Mouse (Mus musculus) G1E (cell line): ENCODE measurements around the gene 2210407C18Rik. TPM values are rescaled to one million over a fixed set of nuclear protein-coding genes. Genes with fewer than 3 reads are reported as not detected.

Experiments used
- ATAC-seq: 2 replicates; pipeline ENCODE4 v1.8.0; 2016; ENCODE audit warnings: mild to moderate bottlenecking; ENCODE audit not compliant: insufficient number of reproducible peaks, poor library complexity, low FRiP score, severe bottlenecking; ENCODE audit errors: extremely low read depth
- DNase-seq: peaks from one replicate; pipeline ENCODE4 v3.0.0; 2012; ENCODE audit warnings: low spot score
- H3K27me3 ChIP-seq: 2 replicates; pipeline ENCODE4 v1.6.1; 2012; ENCODE audit warnings: mild to moderate bottlenecking, low read length, inconsistent platforms; ENCODE audit not compliant: insufficient read depth
- H3K36me3 ChIP-seq: replicated peaks from 2 replicates; pipeline ENCODE3; 2012; ENCODE audit warnings: mild to moderate bottlenecking, inconsistent platforms
- H3K4me1 ChIP-seq: 2 replicates; pipeline ENCODE4 v1.6.1; 2012; ENCODE audit warnings: low read depth, low read length, inconsistent platforms, mixed read lengths; ENCODE audit not compliant: insufficient read depth
- H3K4me3 ChIP-seq: 2 replicates; pipeline ENCODE4 v1.5.1; 2012; ENCODE audit warnings: low read depth, mild to moderate bottlenecking, inconsistent platforms, low read length, moderate library complexity, mixed read lengths
- H3K9me3 ChIP-seq: replicated peaks from 2 replicates; pipeline ENCODE4 v1.6.1; 2012; ENCODE audit warnings: inconsistent platforms
- CTCF ChIP-seq: IDR thresholded peaks from 2 replicates; pipeline ENCODE4 v1.5.1; 2012; ENCODE audit warnings: low read depth, low read length, inconsistent platforms, mixed read lengths
- GATA1 ChIP-seq: IDR thresholded peaks from 2 replicates; pipeline ENCODE4 v1.6.1; 2012; ENCODE audit warnings: borderline replicate concordance, low read length, inconsistent platforms, mixed read lengths
- GATA2 ChIP-seq: IDR thresholded peaks from 2 replicates; pipeline ENCODE4 v1.6.1; 2012; ENCODE audit warnings: low read depth, low read length, inconsistent platforms, borderline replicate concordance
- POLR2AphosphoS5 ChIP-seq: IDR thresholded peaks from 2 replicates; pipeline ENCODE4 v1.6.1; 2012; ENCODE audit warnings: low read depth, low read length, inconsistent platforms; ENCODE audit not compliant: insufficient replicate concordance
- TAL1 ChIP-seq: conservative IDR thresholded peaks from 2 replicates; pipeline ENCODE4 v1.6.1; 2012; ENCODE audit warnings: low read depth, low read length, inconsistent platforms, mixed read lengths
- polyA plus RNA-seq: library from polyadenylated mRNA; stranded (reverse); fragments of >175 nt; gene quantifications from 2 replicates; pipeline ENCODE4 v1.2.3, GENCODE M21; 2012
- total RNA-seq, 2 experiments: library from RNA; stranded (forward) in 1 of 2; stranded (reverse) in 1 of 2; fragments of 200-1000 nt in 1 of 2; fragments of >200 nt in 1 of 2; fragmentation: Nextera tagmentation in 1 of 2; gene quantifications; 2 replicates each; pipeline ENCODE4 v1.2.3; 2014 to 2017

The 2210407C18Rik gene
- total and polyA plus RNA-seq, 3 experiments = not detected

GRCm38 (mm10) chr11:58640272-58640867 is 24.5 kb upstream of the 2210407C18Rik start, which contains the start of gene Trim58:
TSS of gene Trim58 (plus strand) at chr11:58640465.
- DNase-seq (no peak), ATAC-seq (no peak)
- H3K4me1 ChIP-seq = peaks cover 11% of the 10 kb centered on the region
- H3K4me3 ChIP-seq = no peak within 1 kb of the TSS
- no peaks in the 10 kb centered on the region for H3K9me3 ChIP-seq
- no peak for TF ChIP-seq TAL1
- TF ChIP-seq GATA2 = no peak
- TF ChIP-seq POLR2AphosphoS5 = no peak
- TF ChIP-seq CTCF = no peak
- TF ChIP-seq GATA1 = no peak
- peaks cover 23% of the 10 kb centered on the region for H3K27me3 ChIP-seq
- no peaks in the 10 kb centered on the region for H3K36me3 ChIP-seq

DNA sequence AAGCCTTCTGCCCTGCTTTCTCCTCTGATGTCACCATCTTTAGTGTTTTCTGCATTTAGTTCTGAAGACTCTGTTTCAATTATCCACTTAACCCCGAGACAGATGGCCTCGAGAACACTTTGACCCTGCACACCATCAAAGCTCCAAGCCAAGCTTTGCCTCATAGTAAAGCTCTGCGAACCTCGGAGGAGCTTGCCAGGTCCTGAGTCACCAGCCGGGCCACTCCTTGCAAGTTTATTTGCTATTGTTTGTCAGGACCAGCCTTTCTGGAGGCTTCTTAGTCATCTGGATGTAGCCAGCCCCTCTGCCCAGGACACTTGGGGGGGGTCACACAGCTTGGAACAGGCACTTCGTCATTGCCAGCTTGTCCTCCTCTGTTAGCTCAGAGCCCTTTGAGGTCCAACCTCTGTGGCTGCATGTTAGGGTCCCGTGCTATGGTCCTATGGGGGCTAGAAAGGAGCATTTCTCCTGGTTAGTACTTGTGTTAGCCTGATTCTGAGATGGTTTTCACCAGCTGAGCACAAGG is 22.4 kb upstream of the 2210407C18Rik start:
- no peaks in the 10 kb centered on the region for H3K9me3 ChIP-seq
- TF ChIP-seq POLR2AphosphoS5 = no peak
- TF ChIP-seq CTCF = no peak
- TF ChIP-seq TAL1 = no peak
- TF ChIP-seq GATA2 = no peak
- TF ChIP-seq GATA1 = no peak
- ATAC-seq (no peak), DNase-seq (no peak)
- no peaks in the 10 kb centered on the region for H3K36me3 ChIP-seq
- peaks cover 30% of the 10 kb centered on the region for H3K27me3 ChIP-seq
- peaks cover 7% of the 10 kb centered on the region for H3K4me1 ChIP-seq
- H3K4me3 ChIP-seq = no peak overlapping the region

DNA sequence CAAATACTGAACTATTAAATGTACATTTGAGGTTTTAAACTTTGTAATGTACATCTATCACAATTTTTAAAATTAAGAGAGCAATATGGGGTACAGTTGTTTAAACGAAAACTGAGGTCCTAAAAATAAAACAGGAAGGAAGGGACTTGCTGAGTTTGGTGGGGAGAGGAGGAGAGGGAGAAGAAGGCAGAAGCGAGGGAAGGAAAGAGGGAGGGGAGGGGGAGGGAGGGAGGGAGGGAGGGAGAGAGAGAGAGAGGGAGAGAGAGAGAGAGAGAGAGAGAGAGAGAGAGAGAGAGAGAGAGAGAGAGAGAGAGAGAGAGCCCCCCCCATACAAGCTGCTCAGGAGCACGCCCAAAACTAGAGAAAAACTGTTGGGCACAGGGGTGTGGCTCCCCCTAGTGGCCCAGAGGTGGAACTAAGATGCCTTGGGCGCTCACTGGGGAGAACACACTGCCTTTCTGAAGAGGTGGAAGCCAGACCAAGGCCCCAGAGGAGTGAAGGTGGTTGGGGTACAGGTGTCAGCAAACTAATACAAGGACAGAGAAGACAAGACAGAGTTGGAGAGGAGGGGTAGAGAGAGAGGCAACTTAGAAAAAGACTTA is 20.6 kb upstream of the 2210407C18Rik start:
- Histone ChIP-seq H3K36me3 (no peaks in the 10 kb centered on the region), H3K4me3 (no peak overlapping the region), H3K4me1 (no peaks in the 10 kb centered on the region), H3K27me3 (peaks cover 27% of the 10 kb centered on the region), H3K9me3 (no peaks in the 10 kb centered on the region)
- peak; percentile 22 for DNase-seq
- no peak; the same call in 1 of the 2 replicates for ATAC-seq
- no peak for TF ChIP-seq GATA1
- no peak for TF ChIP-seq GATA2
- TF ChIP-seq POLR2AphosphoS5 = no peak
- no peak for TF ChIP-seq TAL1
- TF ChIP-seq CTCF = no peak

DNA sequence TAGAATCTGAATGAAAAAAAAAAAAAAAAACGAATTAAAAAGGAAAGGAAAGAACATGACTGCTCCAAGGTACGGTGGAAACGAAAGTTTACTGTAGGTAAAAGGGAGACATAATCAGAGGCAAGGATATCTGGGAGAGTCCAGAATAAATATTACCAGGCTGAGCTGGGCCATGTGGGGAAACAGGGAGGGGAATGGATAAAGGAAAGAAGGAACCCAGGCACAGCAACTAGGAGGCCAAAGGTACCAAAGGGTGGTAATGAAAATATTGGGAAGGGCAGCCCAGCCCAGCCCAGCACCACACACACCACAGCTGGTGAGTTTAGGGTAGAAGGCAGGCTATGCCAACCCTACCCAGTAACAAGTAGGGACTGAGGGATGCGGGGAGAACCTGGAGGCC is 19.0 kb upstream of the 2210407C18Rik start:
- no peak for ATAC-seq
- no peaks in the 10 kb centered on the region for H3K9me3 ChIP-seq
- H3K27me3 ChIP-seq = peaks cover 24% of the 10 kb centered on the region
- TF ChIP-seq TAL1 (no peak), CTCF (no peak), GATA2 (no peak), GATA1 (no peak), POLR2AphosphoS5 (no peak)
- H3K36me3 ChIP-seq = no peaks in the 10 kb centered on the region
- DNase-seq = no peak
- no peaks in the 10 kb centered on the region for H3K4me1 ChIP-seq
- no peak overlapping the region for H3K4me3 ChIP-seq

GRCm38 (mm10) chr11:58630401-58630800 is 14.5 kb upstream of the 2210407C18Rik start, which contains the start of gene Olfr323:
TSS of gene Olfr323 (minus strand) at chr11:58630501.
- H3K36me3 ChIP-seq = no peaks in the 10 kb centered on the region
- DNase-seq (no peak), ATAC-seq (no peak)
- H3K9me3 ChIP-seq = no peaks in the 10 kb centered on the region
- no peaks in the 10 kb centered on the region for H3K4me1 ChIP-seq
- H3K27me3 ChIP-seq = peaks cover 18% of the 10 kb centered on the region; the same call in 1 of the 2 replicates
- TF ChIP-seq TAL1 = no peak
- no peak for TF ChIP-seq POLR2AphosphoS5
- TF ChIP-seq GATA1 = no peak
- TF ChIP-seq GATA2 = no peak
- no peak for TF ChIP-seq CTCF
- no peak within 1 kb of the TSS for H3K4me3 ChIP-seq

GRCm38 (mm10) chr11:58626146-58626545 is 10.3 kb upstream of the 2210407C18Rik start:
- Histone ChIP-seq H3K27me3 (peaks cover 7% of the 10 kb centered on the region; the same call in 1 of the 2 replicates), H3K36me3 (no peaks in the 10 kb centered on the region), H3K4me3 (no peak overlapping the region), H3K4me1 (no peaks in the 10 kb centered on the region), H3K9me3 (no peaks in the 10 kb centered on the region)
- ATAC-seq (no peak), DNase-seq (no peak)
- TF ChIP-seq CTCF (no peak), POLR2AphosphoS5 (no peak), GATA2 (no peak), GATA1 (no peak), TAL1 (no peak)
